Mouse (Mus musculus) limb, embryonic 11.5 days (tissue): ENCODE measurements around the gene Gm4881. TPM values are rescaled to one million over a fixed set of nuclear protein-coding genes. Genes with fewer than 3 reads are reported as not detected.
A peak's percentile ranks its signal among the peaks of the same experiment; 100 is the strongest.
"Not testable (repeated sequence)": the region's sequence is repeated elsewhere in the genome, so short reads cannot be mapped to it uniquely, and the experiment has no call there.

ENCODE experiments used
- ATAC-seq: fragments of 200-750 bp; cut with Nextera tagmentation; 2 replicates; pipeline ENCODE4 v1.8.0; 2017; ENCODE audit warnings: low read depth; ENCODE audit not compliant: insufficient number of reproducible peaks, low FRiP score, low TSS enrichment
- DNase-seq: peaks from one replicate; pipeline ENCODE4 v3.0.0-alpha.2; 2015; ENCODE audit warnings: low spot score
- H3K27ac ChIP-seq: fragments of 300-500 bp; sonication (generic); replicated peaks from 2 replicates; pipeline ENCODE4 v1.5.1; 2014; ENCODE audit warnings: low read depth, mild to moderate bottlenecking, low read length
- H3K27me3 ChIP-seq: fragments of 300-500 bp; sonication (generic); 2 replicates; pipeline ENCODE4 v1.6.1; 2014; ENCODE audit warnings: mild to moderate bottlenecking, low read length, mixed read lengths; ENCODE audit not compliant: control insufficient read depth, insufficient read depth
- H3K36me3 ChIP-seq: fragments of 300-500 bp; sonication (generic); 2 replicates; pipeline ENCODE4 v1.6.1; 2014; ENCODE audit warnings: mild to moderate bottlenecking, low read length, moderate library complexity, mixed read lengths; ENCODE audit not compliant: control insufficient read depth, insufficient read depth
- H3K4me1 ChIP-seq: fragments of 300-500 bp; sonication (generic); 2 replicates; pipeline ENCODE4 v1.6.1; 2014; ENCODE audit warnings: low read length, mixed read lengths; ENCODE audit not compliant: control insufficient read depth, insufficient read depth
- H3K4me2 ChIP-seq: fragments of 300-500 bp; sonication (generic); 2 replicates; pipeline ENCODE4 v1.6.1; 2014; ENCODE audit warnings: low read depth, mild to moderate bottlenecking, moderate library complexity; ENCODE audit not compliant: severe bottlenecking
- H3K4me3 ChIP-seq: fragments of 300-500 bp; sonication (generic); 2 replicates; pipeline ENCODE4 v1.5.1; 2014; ENCODE audit warnings: low read depth, low read length
- H3K9ac ChIP-seq: fragments of 300-500 bp; sonication (generic); 2 replicates; pipeline ENCODE4 v1.6.1; 2014; ENCODE audit warnings: mild to moderate bottlenecking, low read length
- H3K9me3 ChIP-seq: fragments of 300-500 bp; sonication (generic); 2 replicates; pipeline ENCODE4 v1.6.1; 2016; ENCODE audit warnings: low read length; ENCODE audit not compliant: control insufficient read depth
- WGBS: fragments of 180-500 bp; shearing (Covaris S2); extraction: QIAGEN DNeasy Blood & Tissue Kit; methylation state at CpG from one replicate; pipeline ENCODE4 v1.1.7; 2014; 5-methylcytosine and 5-hydroxymethylcytosine counted together
- polyA plus RNA-seq: library from polyadenylated mRNA; unstranded; fragments of >200 nt; fragmentation: Nextera tagmentation; extraction: Ambion mirVana; gene quantifications from 2 replicates; pipeline ENCODE4 v1.2.1, GENCODE M21; 2014

The Gm4881 gene
- polyA plus RNA-seq, 1 experiment from 2014 or later: not detected

GRCm38 (mm10) chr7:24897959-24898358 lies 46.3 kb downstream of the Gm4881 start:
- Histone ChIP-seq H3K9ac (no peak overlapping the region), H3K27ac (no peak overlapping the region), H3K4me3 (no peak overlapping the region), H3K4me1 (0 out of 2 replicates have a peak, but pooled peaks cover 4% of the 10 kb centered on the region), H3K36me3 (no peaks in the 10 kb centered on the region), H3K27me3 (no peaks in the 10 kb centered on the region), H3K9me3 (no peaks in the 10 kb centered on the region), H3K4me2 (no peak overlapping the region)
- WGBS: 77% methylated on average over 5 of the region's 5 CpGs
- ATAC-seq (no peak), DNase-seq (no peak)

DNA sequence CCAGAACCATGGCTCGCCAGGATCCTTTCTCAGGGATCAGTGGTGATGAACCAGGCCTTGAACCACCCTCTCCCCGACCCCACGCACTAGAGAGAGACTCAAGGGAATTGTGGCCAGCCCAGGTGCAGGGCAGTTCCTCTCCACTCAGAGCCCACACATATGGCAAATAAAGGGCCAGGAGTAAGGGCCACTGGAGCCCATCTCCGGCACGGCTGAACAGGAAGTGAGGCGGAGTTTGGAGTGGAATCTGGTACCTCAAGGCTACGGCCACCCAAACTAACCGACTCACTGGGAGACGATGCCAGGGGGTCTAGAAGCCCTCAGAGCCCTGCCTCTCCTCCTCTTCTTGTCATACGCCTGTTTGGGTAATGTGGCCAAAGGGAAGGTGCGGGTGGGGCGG lies 47.1 kb downstream of the Gm4881 start, which contains the start of gene Cd79a:
Gene Cd79a, plus strand, starts transcription at position 158 of the 400 bp plus-strand sequence.
- no peak for DNase-seq
- ATAC-seq: no peak
- H3K4me1 ChIP-seq: 0 out of 2 replicates have a peak, but pooled peaks cover 1% of the 10 kb centered on the region
- no peak within 1 kb of the TSS for H3K4me2 ChIP-seq
- no peaks in the 10 kb centered on the region for H3K27me3 ChIP-seq
- no peak within 1 kb of the TSS for H3K9ac ChIP-seq
- 64% methylated on average over 12 of the region's 12 CpGs for WGBS
- no peak within 1 kb of the TSS for H3K27ac ChIP-seq
- H3K36me3 ChIP-seq: no peaks in the 10 kb centered on the region
- no peak within 1 kb of the TSS for H3K4me3 ChIP-seq
- no peaks in the 10 kb centered on the region for H3K9me3 ChIP-seq

DNA sequence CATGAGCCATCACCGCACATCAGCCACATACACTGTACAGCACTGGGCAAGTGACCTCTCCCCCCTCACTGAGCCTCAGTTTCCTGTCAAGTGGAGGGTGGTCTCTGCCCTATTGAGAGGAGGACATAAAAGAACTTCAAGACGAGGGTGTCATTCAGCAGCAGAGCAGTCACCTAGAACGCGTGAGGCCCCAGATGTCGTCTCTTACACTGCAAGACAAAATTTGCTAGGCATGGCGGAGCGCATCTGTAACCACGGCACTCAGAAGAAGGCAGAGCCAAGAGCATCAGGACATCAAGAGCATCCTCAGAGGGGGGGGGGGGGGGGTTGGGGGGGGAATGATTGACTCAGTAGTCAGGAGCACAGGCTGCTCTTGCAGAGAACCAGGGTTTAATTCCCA lies 48.0 kb downstream of the Gm4881 start:
- WGBS: 83% methylated on average over 8 of the region's 8 CpGs
- no peak for ATAC-seq
- H3K9ac ChIP-seq: no peak overlapping the region

GRCm38 (mm10) chr7:24895749-24896148 lies 48.5 kb downstream of the Gm4881 start:
- not testable (repeated sequence) for ATAC-seq, DNase-seq
- 88% methylated on average over 2 of the region's 2 CpGs for WGBS

More for the DNA sequence above, 48.0 kb downstream of the Gm4881 start:
- no peak for DNase-seq
- Histone ChIP-seq H3K27me3 (no peaks in the 10 kb centered on the region), H3K9me3 (no peaks in the 10 kb centered on the region), H3K4me3 (no peak overlapping the region), H3K4me2 (no peak overlapping the region), H3K27ac (no peak overlapping the region), H3K4me1 (no peaks in the 10 kb centered on the region), H3K36me3 (no peaks in the 10 kb centered on the region)

GRCm38 (mm10) chr7:24892125-24892583 lies 52.1 kb downstream of the Gm4881 start:
- Histone ChIP-seq H3K4me3 (no peak overlapping the region), H3K27me3 (no peaks in the 10 kb centered on the region), H3K9ac (no peak overlapping the region), H3K4me2 (no peak overlapping the region), H3K27ac (no peak overlapping the region), H3K9me3 (no peaks in the 10 kb centered on the region), H3K36me3 (peaks cover 19% of the 10 kb centered on the region), H3K4me1 (peaks cover 3% of the 10 kb centered on the region; the same call in 1 of the 2 replicates)
- DNase-seq: no peak
- WGBS: 79% methylated on average over 2 of the region's 2 CpGs
- ATAC-seq: no peak

More at GRCm38 (mm10) chr7:24895749-24896148, 48.5 kb downstream of the Gm4881 start:
- not testable (repeated sequence) for H3K4me1 ChIP-seq, H3K9ac ChIP-seq, H3K4me2 ChIP-seq, H3K27ac ChIP-seq, H3K27me3 ChIP-seq, H3K9me3 ChIP-seq, H3K36me3 ChIP-seq, H3K4me3 ChIP-seq

- no peaks in the 10 kb centered on the region for H3K9me3 ChIP-seq
- H3K4me2 ChIP-seq: no peak overlapping the region
- no peaks in the 10 kb centered on the region for H3K27me3 ChIP-seq
- no peak overlapping the region for H3K9ac ChIP-seq
- H3K27ac ChIP-seq: no peak overlapping the region
- ATAC-seq (no peak), DNase-seq (no peak)
- no peak overlapping the region for H3K4me3 ChIP-seq
- 73% methylated on average over 3 of the region's 3 CpGs for WGBS
- H3K4me1 ChIP-seq: peaks cover 8% of the 10 kb centered on the region
- peaks cover 24% of the 10 kb centered on the region for H3K36me3 ChIP-seq
Measured at GRCm38 (mm10) chr7:24891241-24892124, 52.8 kb downstream of the Gm4881 start.

DNA sequence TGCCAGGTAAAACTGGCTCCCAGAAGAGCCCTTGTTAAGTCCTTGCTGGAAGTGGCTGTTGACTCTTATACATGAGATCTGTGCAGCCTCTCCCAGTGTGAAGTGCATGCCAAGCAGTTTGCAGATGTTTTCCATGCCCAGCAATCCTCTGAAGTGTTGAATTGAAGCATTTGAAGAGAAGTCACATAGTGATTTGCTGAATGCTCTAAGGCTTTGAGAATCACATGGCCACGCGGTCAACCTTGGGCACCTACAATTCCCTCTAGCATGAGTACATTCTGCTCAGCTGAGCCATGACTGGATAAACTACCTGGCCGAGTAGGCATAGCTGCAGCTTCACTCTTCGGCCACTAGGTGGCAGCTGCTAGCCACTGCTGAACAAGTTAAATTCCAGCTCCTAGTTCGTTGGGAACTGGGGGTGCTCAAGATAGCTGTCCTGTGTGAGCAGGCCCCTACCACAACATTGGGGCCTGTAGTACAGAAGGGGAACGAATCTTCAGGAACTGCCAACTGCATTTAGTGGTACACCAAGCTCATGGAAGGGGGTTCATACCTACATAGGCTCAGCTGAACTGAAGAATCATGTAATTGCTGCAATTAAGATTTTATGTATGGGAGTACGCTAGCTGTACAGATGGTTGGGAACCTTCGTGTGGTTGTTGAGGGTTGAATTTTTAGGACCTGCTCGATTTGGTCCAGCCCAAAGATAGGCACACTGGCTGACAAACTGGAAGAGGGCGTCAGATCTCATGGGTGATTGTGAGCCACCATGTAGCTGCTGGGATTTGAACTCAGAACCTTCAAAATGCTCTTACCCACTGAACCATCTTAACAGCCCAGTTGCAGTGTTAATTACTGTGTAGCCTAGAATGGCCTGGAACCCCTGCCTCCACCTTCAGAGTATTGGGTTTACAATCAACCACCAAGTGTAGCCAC lies 53.7 kb downstream of the Gm4881 start:
- no peak overlapping the region for H3K4me2 ChIP-seq
- 0 out of 2 replicates have a peak overlapping the region, but pooled peaks have one; percentile 21 for H3K27ac ChIP-seq
- peaks cover 31% of the 10 kb centered on the region for H3K36me3 ChIP-seq
- 30% methylated on average over 10 of the region's 10 CpGs for WGBS
- peak; percentile 87 for DNase-seq
- peaks cover 17% of the 10 kb centered on the region for H3K4me1 ChIP-seq
- no peak overlapping the region for H3K4me3 ChIP-seq
- no peak overlapping the region for H3K9ac ChIP-seq
- H3K27me3 ChIP-seq: no peaks in the 10 kb centered on the region
- no peaks in the 10 kb centered on the region for H3K9me3 ChIP-seq
- ATAC-seq: peak; percentile 32
